In the genomic region with DNA sequence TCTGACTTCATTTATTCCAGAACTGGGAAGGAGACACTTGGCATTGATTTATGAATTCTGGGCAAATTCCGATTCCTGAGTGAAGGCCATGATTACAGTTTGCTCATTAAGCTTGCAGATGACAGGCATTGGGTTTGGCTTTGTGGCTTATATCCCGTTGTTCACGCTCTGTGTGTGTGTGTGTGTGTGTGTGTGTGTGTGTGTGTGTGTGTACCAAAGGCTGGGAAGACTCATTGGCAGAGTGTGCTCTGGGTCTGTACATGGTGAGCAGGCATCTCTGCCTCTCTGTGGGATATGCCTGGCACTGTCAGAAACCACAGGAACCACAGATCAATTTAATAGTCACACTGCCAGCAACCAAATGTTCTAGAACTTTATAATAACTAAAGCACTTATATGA, we compare ENCODE assay signal across 25 mouse cellular contexts. TPM values are rescaled to one million over a fixed set of nuclear protein-coding genes. Genes with fewer than 3 reads are reported as not detected.
DNase-seq lines count a peak whose midpoint lies in the region; ATAC-seq lines count a peak whose summit lies in the region.
"Had no signal": no experiment of that assay in that cellular context is flagged by ENCODE, and none has a peak within 500 bp of the region (broad histone marks: within the 10 kb centered on the region; RNA-seq: fewer than 3 reads in every experiment).

No protein-coding gene starts in this region.

- H3K9ac ChIP-seq in forebrain, embryonic 14.5 days (ENCODE audit: low read length): no peak overlapping the region
- H3K9ac ChIP-seq in forebrain, embryonic 12.5 days: no peak overlapping the region
- no peak overlapping the region for H3K9ac ChIP-seq in hindbrain, embryonic 14.5 days
- no peak overlapping the region for H3K9ac ChIP-seq in hindbrain, embryonic 12.5 days
- H3K9ac ChIP-seq in neural tube, embryonic 14.5 days (replicated peaks; ENCODE audit: low read depth, low read length): no peak overlapping the region
- no peak overlapping the region for H3K9ac ChIP-seq in neural tube, embryonic 15.5 days (replicated peaks)
- H3K9ac ChIP-seq: embryonic facial prominence, embryonic 15.5 days had no signal

- H3K36me3 ChIP-seq in forebrain, embryonic 14.5 days (ENCODE audit: control insufficient read depth, insufficient read depth, low read length): no peaks in the 10 kb centered on the region
- no peaks in the 10 kb centered on the region for H3K36me3 ChIP-seq in forebrain, embryonic 12.5 days (replicated peaks)
- no peaks in the 10 kb centered on the region for H3K36me3 ChIP-seq in hindbrain, embryonic 14.5 days (replicated peaks; ENCODE audit: control insufficient read depth, insufficient read depth)
- H3K36me3 ChIP-seq in hindbrain, embryonic 12.5 days: no peaks in the 10 kb centered on the region
- H3K36me3 ChIP-seq in neural tube, embryonic 14.5 days (ENCODE audit: control insufficient read depth, insufficient read depth, low read length): no peaks in the 10 kb centered on the region
- no peaks in the 10 kb centered on the region for H3K36me3 ChIP-seq in neural tube, embryonic 15.5 days
- H3K36me3 ChIP-seq: embryonic facial prominence, embryonic 15.5 days; forebrain, embryonic 10.5 days; heart, embryonic 10.5 days had no signal

- H3K4me3 ChIP-seq in forebrain, embryonic 14.5 days (ENCODE audit: low read depth, low read length): no peak overlapping the region
- no peak overlapping the region for H3K4me3 ChIP-seq in forebrain, embryonic 12.5 days (replicated peaks)
- no peak overlapping the region for H3K4me3 ChIP-seq in hindbrain, embryonic 14.5 days (replicated peaks; ENCODE audit: low read length)
- no peak overlapping the region for H3K4me3 ChIP-seq in hindbrain, embryonic 12.5 days
- no peak overlapping the region for H3K4me3 ChIP-seq in neural tube, embryonic 14.5 days (ENCODE audit: low read depth, low read length)
- H3K4me3 ChIP-seq in neural tube, embryonic 15.5 days (replicated peaks): no peak overlapping the region
- H3K4me3 ChIP-seq: embryonic facial prominence, embryonic 15.5 days; erythroblast, embryonic 14.5 days; forebrain, embryonic 10.5 days; heart, embryonic 10.5 days had no signal

- peak; percentile 16 for DNase-seq in forebrain, embryonic 14.5 days (ENCODE audit: low spot score)
- no peak for DNase-seq in hindbrain, embryonic 14.5 days (ENCODE audit: low spot score)
- no peak for DNase-seq in neural tube, embryonic 10.5 days (ENCODE audit: extremely low spot score, low spot score)
- no peak for DNase-seq in thymus, postnatal 10 days (ENCODE audit: low spot score in 2 of 2)
- DNase-seq: adrenal gland, adult 8-10 months; adrenal gland, postnatal 36 days; cerebellum, adult 11 months; cerebellum, adult 8-10 months; embryo, embryonic 11 days; gastrocnemius, postnatal 10 days; heart, adult 18-20 months; heart, postnatal 10 days; heart, postnatal 4 days; kidney, adult 8-10 months had no signal

- H3K27me3 ChIP-seq in forebrain, embryonic 14.5 days (replicated peaks; ENCODE audit: control insufficient read depth, insufficient read depth, low read length): no peaks in the 10 kb centered on the region
- H3K27me3 ChIP-seq in forebrain, embryonic 12.5 days: no peaks in the 10 kb centered on the region
- H3K27me3 ChIP-seq in hindbrain, embryonic 14.5 days (ENCODE audit: control insufficient read depth, insufficient read depth, low read length): no peaks in the 10 kb centered on the region
- H3K27me3 ChIP-seq in hindbrain, embryonic 12.5 days: no peaks in the 10 kb centered on the region; the same call in 1 of the 2 replicates
- H3K27me3 ChIP-seq in neural tube, embryonic 14.5 days (ENCODE audit: control insufficient read depth, insufficient read depth, low read length): no peaks in the 10 kb centered on the region
- no peaks in the 10 kb centered on the region for H3K27me3 ChIP-seq in neural tube, embryonic 15.5 days (replicated peaks)
- H3K27me3 ChIP-seq: CH12.LX; embryonic facial prominence, embryonic 15.5 days had no signal

- no peak overlapping the region for H3K27ac ChIP-seq in forebrain, embryonic 14.5 days (ENCODE audit: low read depth, low read length)
- no peak overlapping the region for H3K27ac ChIP-seq in forebrain, embryonic 12.5 days
- peak overlapping the region; percentile 41 for H3K27ac ChIP-seq in hindbrain, embryonic 14.5 days
- no peak overlapping the region for H3K27ac ChIP-seq in hindbrain, embryonic 12.5 days
- peak overlapping the region; percentile 7; the same call in 1 of the 2 replicates for H3K27ac ChIP-seq in neural tube, embryonic 14.5 days (ENCODE audit: low read depth, low read length)
- H3K27ac ChIP-seq in neural tube, embryonic 15.5 days (replicated peaks): 0 out of 2 replicates have a peak overlapping the region, but pooled peaks have one; percentile 23
- H3K27ac ChIP-seq: embryonic facial prominence, embryonic 15.5 days; forebrain, embryonic 10.5 days; heart, embryonic 10.5 days had no signal

- H3K4me1 ChIP-seq in forebrain, embryonic 14.5 days (ENCODE audit: control insufficient read depth, insufficient read depth, low read length): peaks cover 4% of the 10 kb centered on the region
- H3K4me1 ChIP-seq in forebrain, embryonic 12.5 days: no peaks in the 10 kb centered on the region
- H3K4me1 ChIP-seq in hindbrain, embryonic 14.5 days (replicated peaks; ENCODE audit: control insufficient read depth, insufficient read depth, low read length): peaks cover 14% of the 10 kb centered on the region
- no peaks in the 10 kb centered on the region; the same call in 1 of the 2 replicates for H3K4me1 ChIP-seq in hindbrain, embryonic 12.5 days
- H3K4me1 ChIP-seq in neural tube, embryonic 14.5 days (ENCODE audit: control insufficient read depth, insufficient read depth, low read length): 0 out of 2 replicates have a peak, but pooled peaks cover 4% of the 10 kb centered on the region
- peaks cover 24% of the 10 kb centered on the region for H3K4me1 ChIP-seq in neural tube, embryonic 15.5 days

- 73% methylated on average over 3 of the region's 3 CpGs for WGBS in forebrain, embryonic 14.5 days
- 88% methylated on average over 3 of the region's 3 CpGs for WGBS in forebrain, embryonic 12.5 days
- 38% methylated on average over 3 of the region's 3 CpGs for WGBS in hindbrain, embryonic 14.5 days
- 80% methylated on average over 3 of the region's 3 CpGs for WGBS in hindbrain, embryonic 12.5 days
- 54% methylated on average over 3 of the region's 3 CpGs for WGBS in neural tube, embryonic 14.5 days
- 57% methylated on average over 3 of the region's 3 CpGs for WGBS in neural tube, embryonic 15.5 days

- H3K4me2 ChIP-seq in forebrain, embryonic 14.5 days (ENCODE audit: low read length): no peak overlapping the region
- no peak overlapping the region for H3K4me2 ChIP-seq in forebrain, embryonic 12.5 days
- no peak overlapping the region for H3K4me2 ChIP-seq in hindbrain, embryonic 14.5 days (replicated peaks)
- no peak overlapping the region for H3K4me2 ChIP-seq in hindbrain, embryonic 12.5 days (replicated peaks)
- no peak overlapping the region for H3K4me2 ChIP-seq in neural tube, embryonic 14.5 days (ENCODE audit: low read depth, low read length)
- no peak overlapping the region for H3K4me2 ChIP-seq in neural tube, embryonic 15.5 days
- H3K4me2 ChIP-seq: embryonic facial prominence, embryonic 15.5 days had no signal

- no peaks in the 10 kb centered on the region for H3K9me3 ChIP-seq in forebrain, embryonic 14.5 days (replicated peaks; ENCODE audit: control insufficient read depth, low read length)
- peaks cover 4% of the 10 kb centered on the region; the same call in 1 of the 2 replicates for H3K9me3 ChIP-seq in forebrain, embryonic 12.5 days
- H3K9me3 ChIP-seq in hindbrain, embryonic 14.5 days (ENCODE audit: control insufficient read depth, low read length): 0 out of 2 replicates have a peak, but pooled peaks cover 4% of the 10 kb centered on the region
- H3K9me3 ChIP-seq in hindbrain, embryonic 12.5 days (replicated peaks): no peaks in the 10 kb centered on the region
- no peaks in the 10 kb centered on the region for H3K9me3 ChIP-seq in neural tube, embryonic 14.5 days (ENCODE audit: control insufficient read depth, low read length)
- H3K9me3 ChIP-seq in neural tube, embryonic 15.5 days (replicated peaks): no peaks in the 10 kb centered on the region
- H3K9me3 ChIP-seq: embryonic facial prominence, embryonic 15.5 days had no signal

- ATAC-seq in forebrain, embryonic 14.5 days: no peak
- no peak for ATAC-seq in forebrain, embryonic 12.5 days (ENCODE audit: low FRiP score)
- peak; percentile 57; the same call in 1 of the 2 replicates for ATAC-seq in hindbrain, embryonic 14.5 days (ENCODE audit: low FRiP score)
- no peak for ATAC-seq in hindbrain, embryonic 12.5 days (ENCODE audit: low FRiP score)
- peak; percentile 60; the same call in 1 of the 2 replicates for ATAC-seq in neural tube, embryonic 14.5 days (ENCODE audit: low read depth)
- ATAC-seq in neural tube, embryonic 15.5 days (ENCODE audit: low FRiP score): no peak; the same call in 1 of the 2 replicates
- ATAC-seq: inflammation-experienced regulatory T-cells, adult 6 months; intestine, postnatal 0 days had no signal

RNA-seq across cellular contexts. Expression of a gene that starts 17.3 kb away (rescaled TPM):
- polyA plus RNA-seq in forebrain, embryonic 14.5 days (2014; fragmentation: Nextera tagmentation; extraction: Ambion mirVana): 41.8 and 58.1 TPM in 2 replicates
- 14.6 and 15.2 TPM in 2 replicates for polyA plus RNA-seq in forebrain, embryonic 12.5 days (2016; fragmentation: Nextera tagmentation; extraction: Ambion mirVana)
- 59.1 and 60.3 TPM in 2 replicates for polyA plus RNA-seq in hindbrain, embryonic 14.5 days (2014; fragmentation: Nextera tagmentation; extraction: Ambion mirVana)
- polyA plus RNA-seq in hindbrain, embryonic 12.5 days (2016; fragmentation: Nextera tagmentation; extraction: Ambion mirVana): 29.0 and 30.9 TPM in 2 replicates
- 73.7 and 74.4 TPM in 2 replicates for polyA plus RNA-seq in neural tube, embryonic 14.5 days (2014; fragmentation: Nextera tagmentation; extraction: Ambion mirVana)
- 57.2 and 70.9 TPM in 2 replicates for polyA plus RNA-seq in neural tube, embryonic 15.5 days (2015; fragmentation: Nextera tagmentation; extraction: Ambion mirVana)
- polyA plus RNA-seq: erythroblast, embryonic 14.5 days; inflammation-experienced regulatory T-cells, adult 6 months had no signal

Comparison
In these comparisons a context has a peak if more than half of its experiments do, and no peak if none do; other contexts are left out.
1. ATAC-seq: peak in hindbrain, embryonic 14.5 days (single experiment) and neural tube, embryonic 14.5 days (single experiment); none in forebrain, embryonic 14.5 days (single experiment), forebrain, embryonic 12.5 days (single experiment), hindbrain, embryonic 12.5 days (single experiment) and neural tube, embryonic 15.5 days (single experiment).
2. H3K27ac ChIP-seq: peak in hindbrain, embryonic 14.5 days (single experiment), neural tube, embryonic 14.5 days (single experiment) and neural tube, embryonic 15.5 days (single experiment); none in forebrain, embryonic 14.5 days (single experiment), forebrain, embryonic 12.5 days (single experiment) and hindbrain, embryonic 12.5 days (single experiment).